Mouse (Mus musculus) c-Kit-negative CD71-positive TER-119-positive erythroid progenitor cells, embryonic 14.5 days (primary cell): ENCODE results near the gene Cnot10.

Experiments used
- DNase-seq: peaks from one replicate; pipeline ENCODE4 v3.0.0-alpha.2; 2013; ENCODE audit warnings: low read depth, low spot score

Cnot10 gene

DNA sequence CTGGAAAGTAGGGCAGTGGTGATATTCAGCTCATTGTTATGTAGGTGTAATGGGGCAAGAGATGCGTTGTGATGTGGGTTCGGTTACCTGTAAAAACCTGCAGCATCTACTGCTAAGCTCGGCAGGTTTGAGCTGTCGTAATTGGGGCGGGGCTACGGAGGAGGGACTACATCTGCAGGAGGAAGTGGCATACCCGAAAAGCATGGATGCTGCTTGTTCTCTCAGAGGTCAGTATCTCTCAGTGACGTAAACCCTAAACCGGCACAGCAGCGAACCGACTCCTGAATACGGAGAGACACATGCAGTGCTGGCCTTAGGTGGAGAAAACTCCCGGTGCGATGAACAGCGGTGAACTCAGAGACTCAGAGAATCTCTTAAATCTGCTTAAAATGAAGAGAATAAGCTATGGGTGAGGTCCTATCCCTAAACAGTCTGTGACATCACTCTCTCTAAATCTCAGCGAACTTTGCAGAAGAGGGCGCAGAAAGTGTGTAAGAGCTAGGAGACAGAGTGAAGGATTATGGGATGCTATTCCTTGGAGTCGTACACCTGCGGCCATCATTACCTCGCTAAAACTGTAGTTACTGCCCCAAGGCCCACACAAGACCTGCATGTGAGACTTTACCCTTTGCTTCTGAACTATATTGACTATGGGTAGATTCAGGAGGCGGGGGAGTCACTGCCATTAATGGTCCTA lies 11.1 kb upstream of the Cnot10 start:
- no peak for DNase-seq

DNA sequence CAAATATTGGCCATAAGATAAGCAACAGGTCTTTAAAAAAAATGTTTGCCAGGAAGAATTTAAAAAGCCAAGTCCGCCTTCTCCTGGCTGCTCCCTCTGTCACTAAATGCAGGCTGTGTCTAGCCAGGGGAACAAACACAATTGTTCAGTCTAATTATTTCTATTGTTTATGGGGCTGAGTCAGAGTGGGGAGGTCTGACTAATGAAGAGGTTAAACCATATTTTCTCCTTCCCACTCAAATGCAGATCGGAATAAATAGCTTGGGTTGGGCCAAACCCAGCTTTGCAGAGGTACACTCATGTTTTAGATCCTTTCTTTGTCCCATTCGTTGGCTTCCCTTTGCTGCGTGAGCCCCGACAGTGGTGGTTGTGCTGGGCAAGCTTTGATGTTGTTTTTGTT lies 9.4 kb upstream of the Cnot10 start:
- no peak for DNase-seq

DNA sequence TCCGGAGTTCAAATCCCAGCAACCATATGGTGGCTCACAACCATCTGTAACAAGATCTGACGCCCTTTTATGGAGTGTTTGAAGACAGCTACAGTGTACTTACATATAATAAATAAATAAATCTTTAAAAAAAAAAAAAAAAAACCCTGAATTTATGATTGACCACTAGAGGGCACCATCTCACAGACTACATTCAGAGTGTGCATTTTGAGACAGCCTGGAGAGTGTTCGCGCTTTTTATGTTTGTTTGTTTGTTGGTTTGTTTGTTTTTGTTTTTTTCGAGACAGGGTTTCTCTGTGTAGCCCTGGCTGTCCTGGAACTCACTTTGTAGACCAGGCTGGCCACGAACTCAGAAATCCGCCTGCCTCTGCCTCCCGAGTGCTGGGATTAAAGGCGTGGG lies 8.5 kb upstream of the Cnot10 start:
- peak; percentile 17 for DNase-seq

DNA sequence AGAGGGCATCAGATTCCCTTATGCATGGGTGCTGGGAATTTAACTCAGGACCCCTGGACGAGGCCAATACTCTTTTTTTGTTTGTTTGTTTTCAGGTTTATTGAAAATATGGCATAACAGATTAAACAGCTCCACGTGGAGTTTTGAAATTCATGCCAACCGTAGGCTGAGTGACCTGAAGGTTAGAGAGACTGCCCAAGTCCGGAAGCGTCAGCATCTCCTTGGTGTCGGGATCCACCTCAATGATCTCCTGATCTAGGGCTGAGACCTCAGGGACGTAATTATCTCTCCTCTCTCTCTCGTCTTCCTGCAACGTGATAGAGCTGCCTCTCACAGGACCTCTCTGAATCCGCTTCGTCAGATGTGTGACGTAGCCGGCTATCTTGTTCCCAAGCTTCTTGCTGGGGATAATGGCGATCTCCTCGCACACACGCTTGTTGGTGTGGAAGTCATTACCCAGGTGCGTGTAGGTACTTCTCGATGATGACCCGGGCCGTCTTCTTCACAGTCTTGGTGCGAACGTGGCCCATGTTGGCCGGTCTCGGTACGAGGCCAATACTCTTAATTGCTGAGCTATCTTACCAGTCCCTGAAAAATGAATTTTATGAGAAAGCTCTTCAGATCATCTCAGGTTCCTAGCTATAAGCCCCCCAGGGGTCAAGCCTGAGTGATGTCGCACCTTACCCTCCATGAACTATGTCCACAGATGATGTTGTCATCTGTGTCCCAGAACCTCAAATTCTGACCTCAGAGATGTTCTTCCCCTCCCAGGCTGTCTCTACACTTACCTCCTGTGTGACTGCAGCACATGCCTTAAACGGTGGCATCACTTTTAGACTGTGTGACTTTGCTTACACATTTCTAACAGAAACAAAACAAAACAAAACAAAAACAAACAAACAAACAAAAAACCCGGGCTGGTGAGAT lies 7.8 kb upstream of the Cnot10 start:
- DNase-seq: no peak

DNA sequence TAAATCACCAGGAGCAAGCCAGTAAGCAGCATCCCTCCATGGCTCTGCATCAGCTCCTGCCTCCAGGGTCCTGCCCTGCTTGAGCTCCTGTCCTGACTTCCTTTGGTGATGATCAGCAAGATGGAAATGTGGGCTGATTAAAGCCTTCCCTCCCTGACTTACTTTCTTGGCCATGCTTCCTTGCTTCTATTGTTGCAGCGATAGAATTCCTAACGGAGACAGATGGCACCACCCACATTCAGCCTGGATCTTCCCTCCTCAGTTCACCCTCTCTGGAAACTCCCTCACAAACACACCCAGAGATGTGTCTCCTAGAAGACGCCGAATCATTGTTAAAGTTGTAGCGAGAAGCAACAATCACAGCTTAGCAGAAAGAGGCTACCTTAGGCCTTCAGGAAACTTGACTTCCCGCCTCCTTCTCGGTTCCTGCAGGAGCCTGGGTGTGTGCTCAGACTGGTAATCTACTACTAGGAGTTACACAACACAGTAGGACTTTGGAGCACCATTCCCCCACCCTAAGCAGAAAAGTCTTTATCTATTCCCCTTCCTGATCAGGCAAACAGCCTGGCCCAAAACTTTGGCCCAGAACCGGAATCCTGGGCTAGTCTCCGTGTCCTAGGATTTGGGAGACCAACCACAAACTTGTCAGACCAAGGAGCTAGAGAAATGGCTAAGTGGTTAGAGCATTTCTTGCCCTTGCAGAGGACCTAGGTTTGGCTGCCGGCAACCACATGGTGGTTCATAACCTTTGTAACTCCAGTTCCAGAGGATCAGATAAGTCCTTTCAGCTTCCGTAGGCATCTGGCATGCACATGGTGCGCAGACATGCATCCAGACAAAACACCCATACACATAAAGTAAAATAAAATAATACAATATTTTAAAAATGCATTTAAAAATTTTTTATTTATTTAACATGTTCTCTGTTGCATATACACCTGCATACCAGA lies 6.8 kb upstream of the Cnot10 start:
- no peak for DNase-seq

DNA sequence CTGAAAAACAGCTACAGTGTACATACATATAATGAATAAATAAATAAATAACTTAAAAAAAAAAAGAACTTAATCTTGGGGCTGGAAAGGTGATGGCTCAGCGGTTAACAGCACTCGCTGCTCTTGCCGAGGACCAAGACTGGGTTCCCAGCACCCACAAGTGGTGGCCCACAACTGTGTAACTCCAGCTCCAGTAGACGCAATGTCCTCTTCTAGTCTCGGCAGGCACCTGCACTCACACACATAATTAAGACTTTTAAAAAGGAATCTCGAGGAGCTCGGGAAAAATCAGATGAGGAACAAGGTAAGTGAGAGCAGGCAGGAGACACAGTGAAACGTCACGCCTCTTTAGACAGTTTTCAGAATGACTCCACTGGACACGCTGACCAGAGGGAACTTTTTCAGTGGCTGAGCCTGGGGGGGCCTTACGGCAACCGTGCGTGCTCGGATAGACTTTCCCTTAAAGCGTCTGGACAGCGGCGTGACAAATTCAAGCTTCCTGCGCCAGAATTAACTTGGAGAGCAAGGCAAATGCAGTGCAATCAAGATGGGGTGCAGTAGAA lies 717 bp downstream of the Cnot10 start:
- DNase-seq: no peak

DNA sequence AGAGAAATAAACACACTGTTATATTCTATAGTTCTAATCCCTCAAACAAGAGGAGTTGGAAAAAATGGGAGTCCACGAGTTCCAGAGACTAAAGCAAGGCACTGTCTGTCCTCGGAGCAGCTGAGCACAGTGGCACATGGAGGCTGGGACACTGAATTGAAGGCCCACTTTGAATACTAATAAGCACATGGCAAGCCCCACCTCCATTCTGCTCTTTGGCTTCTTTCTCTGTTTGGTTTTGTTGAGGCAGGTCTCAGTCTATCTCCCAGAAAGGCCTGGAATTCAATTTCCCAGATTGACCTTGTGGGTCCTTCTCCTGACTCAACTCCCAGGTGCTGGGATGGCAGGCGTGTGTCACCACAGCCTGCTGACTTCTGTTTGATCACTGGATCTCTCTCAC lies 3.2 kb downstream of the Cnot10 start:
- no peak for DNase-seq

DNA sequence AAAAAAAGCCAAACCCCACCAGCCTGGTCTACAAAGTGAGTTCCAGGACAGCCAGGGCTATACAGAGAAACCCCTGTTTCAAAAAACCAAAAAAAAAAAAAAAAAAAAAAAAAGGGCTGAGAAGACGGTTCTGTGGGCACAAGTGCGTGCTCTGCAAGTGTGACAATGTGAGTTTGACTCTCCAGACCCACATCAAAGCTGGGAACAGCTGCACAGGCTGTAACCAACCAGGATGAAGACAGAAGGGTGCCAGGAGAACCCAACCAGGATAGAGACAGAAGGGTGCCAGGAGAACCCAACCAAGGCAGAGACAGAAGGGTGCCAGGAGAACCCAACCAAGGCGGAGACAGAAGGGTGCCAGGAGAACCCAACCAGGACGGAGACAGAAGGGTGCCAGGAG lies 3.8 kb downstream of the Cnot10 start:
- DNase-seq: no peak

DNA sequence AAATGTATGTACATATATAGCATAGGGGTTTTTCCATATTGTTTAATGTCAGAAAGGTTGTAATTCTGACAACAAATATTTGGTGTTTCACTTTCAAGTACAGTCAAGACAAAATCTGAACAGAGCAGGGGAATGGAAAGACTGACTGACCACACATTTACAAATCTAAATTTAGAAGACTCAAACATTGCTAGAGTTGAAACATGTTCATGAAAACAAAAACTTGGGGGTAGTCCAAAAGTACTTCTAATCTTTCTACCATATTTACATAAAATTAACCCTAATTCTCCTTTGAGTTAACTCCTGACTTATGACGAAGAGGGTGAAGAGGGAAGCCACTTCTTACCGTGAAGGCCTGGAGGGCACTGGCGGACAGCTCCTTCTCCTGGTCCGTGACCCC lies 7.7 kb downstream of the Cnot10 start:
- no peak for DNase-seq

DNA sequence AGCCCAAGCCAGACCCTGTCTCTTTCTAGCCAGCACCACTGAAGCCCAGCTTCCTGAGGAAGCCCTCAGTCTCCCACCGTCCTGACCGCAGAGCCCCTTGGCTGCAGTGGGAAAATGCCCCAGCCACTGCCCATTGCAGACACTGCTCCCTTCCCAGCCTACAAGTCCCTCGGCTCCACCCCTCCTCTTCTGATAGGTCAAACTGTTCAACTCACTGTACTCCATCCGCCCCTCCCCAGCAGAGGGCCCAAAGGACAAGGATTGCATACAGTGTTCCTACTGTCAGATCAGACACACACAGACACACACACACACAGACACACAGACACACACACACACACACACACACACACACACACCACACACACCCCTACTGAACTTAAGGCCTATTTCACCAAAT lies 13.3 kb downstream of the Cnot10 start:
- no peak for DNase-seq

DNA sequence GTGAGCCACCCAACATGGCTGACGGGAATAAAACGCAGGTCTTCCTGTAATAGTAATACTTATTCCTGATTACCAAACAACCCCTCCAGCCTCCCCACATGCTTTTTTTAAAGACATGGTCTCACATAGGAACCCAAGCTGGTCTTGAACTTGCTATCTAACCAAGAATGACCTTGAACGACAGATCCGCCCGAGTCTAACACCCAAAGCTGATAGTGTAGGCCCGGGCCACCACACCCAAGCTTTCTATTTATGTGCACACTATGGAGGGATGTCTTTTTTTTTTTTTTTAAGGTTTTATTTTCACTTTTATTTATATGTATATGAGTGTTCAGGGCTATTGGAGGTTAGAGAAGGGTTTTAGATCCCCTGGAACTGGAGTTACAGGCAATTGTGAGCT lies 15.8 kb downstream of the Cnot10 start:
- no peak for DNase-seq

DNA sequence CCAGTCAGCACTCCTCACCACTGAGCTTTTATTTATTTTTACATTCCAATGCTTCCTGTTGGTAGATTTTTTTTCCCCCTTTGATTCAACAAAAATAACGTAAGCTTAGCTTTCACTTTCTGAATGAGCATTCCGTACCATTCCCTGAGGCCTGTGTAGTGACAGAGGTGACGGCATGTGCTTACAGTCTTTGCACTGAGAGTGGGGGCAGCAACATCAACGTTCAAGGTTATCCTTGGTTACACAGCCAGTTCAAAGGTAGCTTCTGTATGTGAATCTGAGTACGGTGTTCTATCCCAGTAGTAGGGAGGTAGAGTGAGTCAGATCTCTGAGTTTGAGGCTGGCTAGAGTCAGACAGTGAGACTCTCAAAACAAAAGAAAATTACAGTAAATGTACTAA lies 18.8 kb downstream of the Cnot10 start:
- no peak for DNase-seq

DNA sequence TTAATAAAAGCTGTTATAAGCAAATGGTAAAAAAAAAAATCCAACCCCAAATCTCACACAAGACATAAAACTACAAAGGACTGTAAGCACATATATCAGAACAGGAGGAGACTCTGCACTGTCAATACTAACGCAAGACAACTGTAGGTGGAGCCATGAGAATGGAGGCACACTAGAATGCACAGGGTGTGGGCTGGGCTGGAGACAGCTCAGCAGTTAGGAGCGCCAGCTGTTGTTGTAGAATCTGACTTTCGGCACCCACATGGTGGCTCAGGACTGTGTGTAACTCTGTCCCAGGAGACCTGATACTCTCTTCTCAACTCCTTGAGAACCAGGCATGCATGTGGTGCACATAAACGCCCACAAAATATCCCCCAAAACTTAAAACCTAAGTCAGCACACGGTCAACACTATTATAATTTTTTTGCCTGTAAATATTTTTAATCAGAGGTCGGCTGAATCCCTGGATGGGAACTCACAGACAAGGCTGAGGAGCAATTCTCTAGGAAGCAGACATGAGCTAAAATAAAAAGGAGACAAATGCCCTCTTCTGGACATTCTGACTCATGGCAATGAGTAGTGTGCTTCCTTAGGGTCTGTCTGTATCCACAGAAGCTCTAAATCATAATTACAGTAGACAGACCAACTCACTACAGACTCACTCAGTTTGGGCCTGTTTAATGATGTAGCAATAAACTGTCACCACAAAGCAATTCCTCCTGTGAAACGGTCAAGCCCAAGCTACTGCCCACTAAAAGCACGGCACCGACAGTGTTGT lies 25.6 kb downstream of the Cnot10 start:
- DNase-seq: no peak

DNA sequence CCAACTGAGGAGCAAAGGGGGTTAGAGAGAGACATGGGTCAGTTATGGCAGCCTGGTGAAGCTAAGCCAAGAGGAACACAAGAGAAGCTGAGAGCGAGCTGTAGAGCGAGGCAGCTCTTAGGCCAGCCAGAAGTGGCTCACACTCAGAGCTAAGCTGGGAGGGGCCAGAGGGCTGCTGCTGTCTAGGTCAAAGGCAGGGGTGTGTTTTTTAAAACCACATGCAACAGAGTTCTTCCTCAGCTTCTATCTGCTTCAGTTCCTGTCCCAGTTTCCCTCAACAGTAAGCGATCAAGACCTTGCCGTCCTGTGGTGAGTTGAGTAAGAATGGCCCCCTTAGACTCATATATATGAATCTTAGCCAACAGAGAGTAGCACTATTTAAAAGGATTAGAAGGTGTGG lies 27.0 kb downstream of the Cnot10 start:
- no peak for DNase-seq

DNA sequence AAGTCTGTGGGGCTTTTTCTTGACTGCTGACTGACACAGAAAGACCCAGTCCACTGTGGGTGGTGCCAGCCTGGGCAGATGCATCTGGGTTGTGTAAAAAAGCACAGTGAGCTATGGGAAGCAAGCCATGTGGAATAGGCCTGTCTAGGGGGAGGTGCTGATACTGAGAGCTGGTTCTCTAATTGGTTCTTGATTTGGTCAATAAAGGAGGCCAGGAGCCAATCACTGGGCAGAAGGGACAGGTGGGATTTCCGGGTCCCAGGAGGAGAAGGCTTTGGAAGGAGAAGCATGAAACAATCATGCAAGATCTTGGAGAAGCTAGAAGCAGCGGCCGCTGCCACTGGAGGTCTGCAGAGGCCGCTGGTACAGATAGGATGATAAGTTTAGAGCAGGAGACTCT lies 27.4 kb downstream of the Cnot10 start:
- no peak for DNase-seq

DNA sequence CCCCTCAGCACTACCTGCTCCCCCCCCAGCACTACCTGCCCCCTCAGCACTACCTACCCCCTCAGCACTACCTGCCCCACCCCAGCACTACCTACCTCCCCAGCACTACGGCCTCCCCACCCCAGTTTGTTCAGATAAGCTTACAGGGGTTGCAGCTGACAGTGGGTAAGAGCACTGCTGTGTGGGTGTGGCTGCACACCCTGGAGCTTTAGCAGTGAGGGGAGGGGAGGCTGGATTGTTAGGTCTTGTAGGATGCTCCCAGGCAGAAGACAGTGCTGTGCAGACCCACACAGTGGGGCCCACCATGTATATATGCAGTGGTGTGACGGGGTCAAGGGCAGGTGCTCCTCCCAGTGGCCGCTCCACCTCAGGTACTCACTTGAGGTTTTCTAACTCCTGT lies 29.7 kb downstream of the Cnot10 start:
- DNase-seq: no peak

DNA sequence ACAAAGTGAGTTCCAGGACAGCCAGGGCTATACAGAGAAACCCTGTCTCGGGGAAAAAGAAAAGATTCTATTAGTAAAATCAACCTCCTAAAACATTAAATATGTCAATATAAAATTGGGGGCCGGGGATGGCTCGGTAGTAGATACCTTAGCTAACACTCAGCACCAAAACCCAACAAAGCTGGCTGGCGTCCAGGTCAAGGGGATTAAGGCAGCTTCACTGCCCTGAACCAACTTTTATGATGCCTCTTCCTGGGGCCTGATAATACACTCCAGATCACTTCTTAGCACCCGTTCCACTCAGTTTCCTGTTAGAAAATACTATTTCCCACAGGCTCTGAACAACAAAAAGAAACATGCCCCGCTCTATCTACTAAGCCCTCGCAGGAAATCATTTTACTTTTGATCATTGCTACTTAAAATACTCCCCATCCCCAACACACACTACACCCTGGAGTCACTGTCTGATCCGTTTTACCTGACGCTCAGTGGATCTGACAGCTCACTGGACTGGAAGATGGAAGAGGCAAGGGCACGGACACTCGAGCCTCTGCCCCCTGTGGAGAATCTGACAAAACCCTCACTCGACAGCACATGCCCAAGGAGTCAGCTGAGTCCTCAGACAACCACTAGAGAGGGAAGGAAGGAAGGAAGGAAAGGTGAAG lies 36.0 kb downstream of the Cnot10 start:
- no peak for DNase-seq

DNA sequence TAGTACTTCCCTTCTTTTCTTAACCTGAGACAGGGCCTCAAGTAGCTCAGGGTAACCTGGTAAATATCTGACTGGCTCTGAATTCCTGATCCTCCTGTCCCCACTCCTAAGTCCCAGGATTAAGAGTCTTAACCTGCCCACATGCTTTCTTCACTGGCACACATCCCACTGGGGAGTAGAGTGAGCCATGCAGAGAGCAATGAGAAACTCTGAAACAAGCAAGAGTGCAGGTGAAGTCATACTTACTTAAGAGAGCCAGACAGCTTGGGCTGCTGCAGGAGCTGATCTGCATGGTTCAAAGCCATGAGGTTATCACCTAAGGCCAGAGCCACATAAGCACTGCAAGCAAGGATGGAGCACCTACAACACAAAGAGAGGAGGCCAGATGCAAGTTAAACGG lies 38.9 kb downstream of the Cnot10 start:
- DNase-seq: no peak

DNA sequence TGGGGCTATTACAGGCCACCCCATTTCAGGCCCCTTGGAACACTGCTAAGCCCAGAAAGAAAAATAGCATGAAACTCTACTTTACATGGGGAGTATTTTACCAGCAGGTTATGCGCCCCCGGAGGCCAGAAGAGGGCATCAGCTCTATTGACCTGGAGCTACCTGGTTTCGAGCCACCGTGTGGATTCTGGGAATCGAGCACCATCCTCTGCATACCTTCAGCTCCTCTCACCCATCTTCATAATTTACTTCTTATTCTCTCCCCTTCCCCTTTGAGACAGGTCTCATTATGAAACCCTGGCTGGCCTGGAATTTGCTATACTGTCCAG lies 55.0 kb downstream of the Cnot10 start:
- DNase-seq: no peak

DNA sequence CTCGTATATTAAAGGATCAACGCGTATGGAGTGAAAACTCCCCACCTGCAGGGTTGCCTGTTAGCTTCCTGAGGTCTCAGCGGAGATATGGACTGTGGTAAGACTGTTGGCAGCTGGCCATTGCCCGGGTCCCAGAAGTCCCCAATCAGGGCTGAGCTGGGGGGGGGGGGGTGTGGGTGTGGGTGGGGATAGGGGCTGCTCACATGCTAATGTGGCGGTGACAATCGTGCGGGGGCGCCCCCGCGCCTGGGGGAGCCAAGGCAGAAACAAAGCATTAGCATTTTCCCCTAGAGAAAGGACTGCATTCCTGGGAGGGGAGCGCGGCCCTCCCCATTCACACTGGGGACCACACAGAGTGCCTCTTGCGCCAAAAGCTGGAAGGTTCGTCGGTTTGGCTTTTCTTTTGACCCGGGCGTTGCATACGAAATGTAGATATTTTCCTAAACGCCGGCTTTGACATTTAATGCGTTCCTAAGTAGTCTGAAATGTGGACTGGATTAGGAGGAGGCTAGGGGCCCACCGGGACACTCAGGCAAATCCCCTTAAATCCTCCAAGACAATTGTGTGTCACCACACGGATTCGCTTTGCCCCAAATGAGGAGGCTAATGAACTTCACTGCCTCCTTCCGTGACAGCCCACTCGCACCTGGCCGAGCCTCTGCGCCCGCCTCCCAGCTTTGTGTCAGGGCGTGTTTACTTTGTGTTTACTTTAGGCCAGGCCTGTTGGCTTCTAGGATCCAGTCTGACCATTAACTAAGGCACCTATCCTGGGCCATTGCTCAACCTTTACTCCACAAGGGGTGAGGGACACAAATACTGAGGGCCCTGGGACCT lies 55.6 kb downstream of the Cnot10 start:
- DNase-seq: no peak
